Mouse (Mus musculus) naive thymus-derived CD4-positive, alpha-beta T cell, adult 2 months (primary cell): ENCODE results near the gene Stk31.
A peak's percentile ranks its signal among the peaks of the same experiment; 100 is the strongest.
"Not testable (repeated sequence)": the region's sequence is repeated elsewhere in the genome, so short reads cannot be mapped to it uniquely, and the experiment has no call there.

Experiments
- DNase-seq: peaks from one replicate; pipeline ENCODE4 v3.0.0-alpha.2; 2011; ENCODE audit warnings: low read depth

The Stk31 gene

DNA sequence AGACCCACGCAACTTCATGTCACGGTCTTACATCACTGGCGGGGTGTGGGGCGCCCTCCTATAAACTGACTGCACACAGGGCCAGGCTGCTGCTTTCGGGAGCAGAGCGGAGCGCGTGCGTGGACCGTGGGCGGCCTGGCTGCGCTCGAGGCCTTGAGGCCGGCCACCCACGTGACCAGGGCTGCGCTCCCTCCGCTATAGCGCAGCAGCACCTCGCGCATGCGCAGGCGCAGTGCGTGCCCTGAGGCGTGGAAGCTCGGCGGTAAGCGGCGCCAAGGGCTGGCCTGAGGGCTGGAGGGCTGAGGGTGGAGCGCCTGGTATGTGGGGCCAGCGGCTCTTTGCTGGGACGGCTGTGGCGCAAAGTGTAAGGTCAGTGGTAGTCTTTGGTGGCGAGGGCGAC is at the start of gene Stk31:
Stk31 (plus strand) TSS at position 289 of the 400 bp plus-strand sequence.
- no peak for DNase-seq

DNA sequence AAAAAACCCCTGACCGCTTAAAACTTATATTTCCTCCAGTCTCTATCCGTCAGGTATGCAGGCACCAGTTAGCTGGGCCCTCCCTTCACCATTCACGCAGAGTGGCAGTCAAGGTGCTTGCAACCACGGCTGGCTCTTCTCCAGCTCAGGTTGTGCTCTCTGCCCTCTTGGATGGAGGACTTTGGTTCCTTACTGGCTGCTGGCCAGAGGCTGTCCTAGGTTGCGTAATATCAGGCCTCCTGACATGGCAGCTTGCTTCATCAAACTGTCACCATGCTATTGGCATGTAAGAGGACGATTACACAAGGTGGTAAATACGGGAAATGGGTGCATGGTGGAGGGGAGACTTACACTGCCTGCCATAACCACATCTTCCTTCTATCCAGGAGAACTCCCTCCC is 45.6 kb upstream of the Stk31 start:
- DNase-seq, result no peak

DNA sequence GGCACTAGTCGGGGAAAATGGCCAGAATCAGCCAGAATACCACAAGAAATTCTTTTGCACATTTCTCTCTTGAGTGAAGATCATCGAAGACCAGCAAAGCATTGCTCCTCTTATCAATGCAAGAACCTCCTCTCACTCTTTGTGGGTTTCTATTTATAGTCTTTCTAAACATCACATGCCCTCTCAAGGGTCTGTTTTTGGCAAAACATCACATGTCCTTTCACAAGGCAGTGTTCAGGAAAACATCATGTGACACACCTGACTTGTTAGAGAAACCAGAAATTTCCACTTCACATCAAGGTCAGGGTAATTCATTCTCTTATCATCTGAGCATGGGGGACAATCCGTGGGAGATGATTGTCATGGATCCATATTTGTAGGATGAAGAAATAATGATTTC is 40.8 kb upstream of the Stk31 start:
- peak; percentile 67 for DNase-seq

DNA sequence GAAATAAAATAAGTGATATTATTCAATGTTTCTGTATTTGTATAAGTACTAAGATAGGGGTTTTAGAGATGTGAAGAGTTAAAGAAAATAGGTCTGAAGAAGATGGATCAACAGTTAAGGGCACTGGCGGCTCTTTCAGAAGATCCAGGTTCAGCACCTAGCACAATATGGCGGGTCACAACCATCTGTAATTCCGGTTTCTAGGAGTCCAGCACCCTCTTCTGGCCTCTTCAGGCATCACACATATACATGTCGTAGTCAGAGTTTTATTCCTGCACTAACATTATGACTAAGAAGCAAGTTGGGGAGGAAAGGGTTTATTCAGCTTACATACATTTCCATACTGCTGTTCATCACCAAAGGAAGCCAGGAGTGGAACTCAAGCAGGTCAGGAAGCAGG is 40.2 kb upstream of the Stk31 start:
- DNase-seq, result peak; percentile 48

DNA sequence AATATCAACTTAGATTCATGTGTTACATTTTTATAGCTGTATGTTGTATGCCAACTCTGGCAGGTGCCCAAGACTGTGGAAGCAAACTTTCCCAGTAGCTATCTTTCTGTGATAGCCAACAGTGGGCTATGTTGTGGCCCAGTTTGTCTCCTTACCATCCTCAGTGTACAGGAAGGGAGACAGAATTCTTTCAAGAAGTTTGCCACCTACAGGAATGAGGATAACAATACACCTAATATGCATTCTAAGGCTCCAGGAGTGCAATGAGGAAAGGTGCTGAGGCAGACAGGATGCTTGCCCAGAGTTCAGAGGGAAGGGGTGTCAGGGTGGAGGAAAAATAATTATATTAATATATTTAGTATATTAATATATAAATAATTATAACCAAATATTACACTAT is 35.0 kb upstream of the Stk31 start:
- DNase-seq, result peak; percentile 43

DNA sequence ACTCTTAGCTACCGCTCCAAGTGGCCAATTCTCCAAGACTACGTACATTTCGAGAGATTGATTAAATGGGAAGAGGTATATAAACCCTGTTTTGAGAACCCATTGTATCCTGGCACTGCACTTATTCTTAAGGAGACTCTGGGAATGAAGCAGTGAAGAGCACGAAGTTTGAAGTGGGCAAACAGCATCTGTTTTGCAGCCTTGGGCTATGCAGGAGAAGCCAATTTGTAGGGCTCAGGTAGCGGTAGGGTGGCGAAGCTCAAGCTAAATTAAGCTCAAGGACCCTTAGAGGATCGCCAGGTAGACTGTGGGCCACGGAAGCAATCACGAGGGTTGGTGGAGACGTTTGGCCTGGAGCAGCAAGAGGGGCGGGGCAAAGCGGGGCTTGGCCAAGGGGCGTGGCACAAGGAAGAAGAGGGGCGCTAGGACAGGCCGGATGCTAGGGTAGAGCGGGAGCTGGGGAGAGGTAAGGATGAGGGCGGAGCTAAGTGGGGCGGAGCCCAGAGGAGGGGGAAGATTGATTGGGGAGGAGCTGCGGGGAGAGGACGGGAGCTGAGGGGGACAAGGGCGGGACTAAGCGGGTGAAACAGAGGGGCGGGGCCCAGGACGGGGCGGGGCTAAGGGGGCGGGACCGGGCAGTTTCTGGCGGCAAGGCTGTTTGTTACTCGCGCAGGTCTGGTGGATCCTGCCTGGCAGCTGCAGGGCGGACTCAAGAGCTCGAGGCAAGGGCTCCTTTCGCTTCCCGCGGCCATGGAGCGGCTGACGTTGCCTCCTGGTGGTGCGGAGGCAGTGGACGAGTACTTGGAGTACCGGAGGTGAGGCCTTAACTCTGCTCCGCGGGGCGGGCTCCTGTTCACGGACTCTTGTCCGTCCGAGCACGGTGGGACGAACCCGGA is 28.0 kb upstream of the Stk31 start, which contains the start of gene Fam221a:
Fam221a (plus strand) TSS at position 581 of the 896 bp plus-strand sequence.
- peak; percentile 95 for DNase-seq

DNA sequence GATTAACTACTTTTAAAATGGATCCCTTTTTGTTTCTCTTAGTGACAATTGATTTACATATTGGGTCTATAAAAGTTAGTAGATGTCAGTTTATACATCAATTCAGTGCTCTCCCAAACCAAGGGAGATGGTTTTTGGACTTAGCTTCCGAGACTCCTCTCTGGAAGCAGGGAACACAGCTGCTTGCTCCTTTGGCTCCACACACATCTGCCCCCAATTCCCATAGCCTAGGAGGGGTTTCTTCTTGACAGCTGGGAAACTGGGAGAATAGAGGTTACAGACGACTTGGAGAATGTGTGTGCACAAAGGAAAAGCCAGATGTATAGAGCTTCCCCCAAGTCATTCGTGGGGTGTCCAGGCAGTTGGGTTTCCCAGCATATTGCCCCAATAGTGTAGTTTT is 27.2 kb upstream of the Stk31 start:
- peak; percentile 34 for DNase-seq

DNA sequence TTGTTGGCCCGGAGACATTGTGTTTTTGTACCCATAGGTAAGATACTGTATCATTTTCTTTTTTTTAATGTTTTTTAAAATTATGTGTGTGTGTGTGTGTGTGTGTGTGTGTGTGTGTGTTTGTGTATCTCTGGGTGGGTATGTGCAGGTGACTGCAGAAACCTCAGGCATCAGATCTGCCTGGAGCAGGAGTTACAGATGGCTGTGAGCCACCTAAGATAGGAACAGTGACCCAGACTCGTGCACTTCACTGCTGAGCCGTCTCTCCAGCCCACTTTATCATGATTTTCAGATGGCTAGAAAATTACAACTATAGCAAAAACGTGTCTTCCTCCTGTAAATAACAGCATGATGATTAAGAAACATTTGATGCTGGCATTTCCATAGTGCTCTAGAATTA is 22.7 kb upstream of the Stk31 start:
- DNase-seq, result no peak

DNA sequence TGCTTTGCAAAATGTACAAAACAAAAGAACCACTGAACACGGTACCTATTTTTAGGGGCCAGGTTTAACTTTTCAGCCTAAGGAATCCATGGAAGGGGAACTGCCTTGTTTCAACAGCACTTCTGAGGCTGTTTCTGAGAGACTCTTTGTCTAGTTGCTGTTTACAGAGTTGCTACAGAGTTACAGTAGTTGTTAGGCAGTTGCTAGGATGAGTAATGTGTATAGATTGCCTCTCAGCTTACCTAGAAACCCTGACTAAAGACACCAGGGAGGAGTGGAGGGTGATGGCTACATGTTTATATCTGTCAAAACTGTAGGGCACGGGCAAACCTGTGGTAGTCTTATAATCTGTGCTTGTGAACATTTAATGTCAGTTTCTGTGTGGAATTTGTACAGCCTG is 21.5 kb upstream of the Stk31 start:
- no peak for DNase-seq

DNA sequence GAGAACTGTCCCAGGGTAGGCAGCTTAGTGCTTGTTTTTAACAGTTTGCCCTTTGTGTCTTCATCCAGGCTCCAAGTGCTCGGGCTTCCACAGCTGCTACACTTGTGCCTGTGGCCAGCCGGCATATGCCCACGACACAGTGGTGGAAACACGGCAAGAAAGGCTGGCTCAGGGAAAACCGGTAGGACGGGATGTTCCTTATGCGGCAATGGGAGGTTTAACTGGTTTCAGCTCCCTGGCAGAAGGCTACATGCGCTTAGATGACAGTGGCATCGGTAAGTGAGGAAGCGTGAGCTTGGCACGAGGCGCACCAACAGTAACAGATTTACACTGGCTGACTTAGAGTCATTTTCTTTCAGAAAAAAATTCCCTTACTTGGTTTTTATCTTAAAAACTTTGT is 17.1 kb upstream of the Stk31 start:
- DNase-seq, result no peak

DNA sequence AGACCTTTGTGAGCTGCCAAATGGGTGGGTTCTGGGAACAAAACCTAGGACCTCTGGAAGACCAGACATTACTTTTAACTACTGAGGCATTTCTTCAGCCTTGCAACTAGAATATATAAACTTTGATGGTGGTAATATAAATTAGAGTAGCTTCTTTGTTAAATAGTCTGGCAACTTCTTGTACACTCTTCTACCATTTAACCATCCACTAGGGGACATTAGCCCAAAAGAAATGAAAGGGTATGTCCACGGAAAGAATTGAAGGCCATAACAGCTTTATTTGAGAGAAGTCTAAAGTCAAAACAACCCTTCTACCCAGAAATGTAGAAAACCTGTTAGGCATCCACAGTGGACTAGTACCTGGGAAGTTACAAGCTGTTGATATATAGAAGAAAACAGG is 1.1 kb upstream of the Stk31 start:
- no peak for DNase-seq

DNA sequence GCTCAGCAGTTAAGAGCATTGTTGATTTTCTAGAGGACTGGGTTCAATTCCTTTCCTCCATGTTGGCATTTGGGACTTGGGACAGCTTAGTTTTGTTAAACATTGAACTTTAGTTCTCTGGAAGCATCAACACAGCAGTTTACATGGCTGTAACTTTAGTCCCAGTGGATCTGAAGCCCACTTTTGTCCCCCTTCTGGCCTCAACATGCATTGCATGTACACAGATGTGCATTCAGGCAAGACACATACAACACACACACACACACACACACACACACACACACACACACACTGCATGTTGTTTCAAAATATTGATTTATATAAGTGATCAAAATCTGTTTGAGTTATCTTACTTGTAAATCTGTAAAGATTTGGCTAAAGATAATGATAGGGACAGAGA is 2.1 kb downstream of the Stk31 start:
- DNase-seq, result peak; percentile 57

DNA sequence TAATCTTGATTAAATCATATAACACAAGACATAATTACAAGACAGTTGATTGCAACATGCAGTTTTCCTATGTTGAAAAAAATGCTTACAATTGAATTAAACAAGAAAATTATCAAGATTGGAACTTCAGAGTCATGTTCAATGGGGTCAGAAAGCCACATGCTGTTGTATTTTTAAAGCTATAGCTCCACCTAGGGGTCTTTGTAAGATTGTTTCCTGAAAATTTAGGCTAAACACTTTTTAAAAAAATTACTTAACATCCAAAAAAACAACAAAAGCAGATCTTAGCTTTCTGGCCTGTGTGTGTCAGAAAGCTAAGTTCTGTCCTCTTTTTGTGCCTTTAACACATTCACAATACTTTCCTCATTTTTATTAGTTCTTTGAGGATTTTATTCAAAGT is 3.0 kb downstream of the Stk31 start:
- peak; percentile 76 for DNase-seq

DNA sequence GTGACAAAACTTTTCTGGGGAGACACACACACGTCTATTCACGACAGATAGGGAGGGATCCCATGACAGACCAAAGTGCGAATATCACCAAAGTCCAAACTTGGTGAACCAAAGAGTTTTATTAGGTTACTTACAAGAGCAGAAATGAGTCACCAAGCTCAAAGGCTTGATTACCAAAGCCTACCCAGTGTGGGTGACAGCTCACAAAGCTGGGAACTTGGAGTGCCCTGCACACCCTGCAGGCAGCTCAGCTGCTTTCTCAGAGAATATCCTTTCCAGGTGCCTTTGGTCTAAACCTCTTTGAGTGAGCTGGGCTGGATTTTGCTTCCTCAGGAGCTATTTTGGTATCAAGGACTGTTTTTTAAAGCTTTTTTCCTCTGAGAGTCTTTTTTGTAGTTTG is 15.4 kb downstream of the Stk31 start:
- no peak for DNase-seq

DNA sequence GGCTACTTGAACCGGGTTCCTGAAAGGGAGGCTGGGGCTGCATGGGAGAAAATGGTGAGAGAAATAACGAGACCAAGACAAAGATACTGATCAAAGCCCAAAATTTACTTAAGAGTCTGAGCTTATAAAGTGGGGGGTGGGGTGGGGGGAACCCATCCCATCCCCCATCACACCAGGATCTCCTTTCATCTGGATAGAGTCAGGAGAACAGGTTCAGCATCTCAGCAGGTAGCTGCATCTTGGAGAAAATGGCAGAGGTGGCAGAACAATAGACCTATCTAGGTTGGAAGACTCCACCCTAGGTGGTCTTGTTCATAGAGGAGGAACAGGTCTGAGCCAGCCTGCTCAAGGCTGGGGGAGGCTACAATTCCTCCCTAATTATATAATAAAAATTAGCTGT is 17.6 kb downstream of the Stk31 start:
- not testable (repeated sequence) for DNase-seq

DNA sequence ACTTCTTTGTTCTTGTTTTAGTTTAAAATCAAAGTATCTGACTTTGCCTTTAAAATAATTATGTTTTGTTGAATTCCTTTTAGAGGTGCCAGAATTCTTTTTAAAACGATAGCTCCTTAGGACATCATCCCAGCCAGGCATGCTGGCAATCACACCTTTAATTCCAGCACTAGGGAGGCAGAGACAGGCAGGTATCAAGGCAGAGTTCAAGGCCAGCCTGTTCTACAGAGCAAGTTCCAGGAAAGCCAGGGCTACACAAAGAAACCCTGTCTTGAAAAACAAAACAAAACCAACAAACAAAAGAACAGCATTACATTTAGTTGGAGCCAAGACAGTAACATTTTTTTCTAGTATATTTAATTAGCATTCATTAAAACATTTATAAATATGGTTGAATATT is 20.6 kb downstream of the Stk31 start:
- DNase-seq, result no peak

DNA sequence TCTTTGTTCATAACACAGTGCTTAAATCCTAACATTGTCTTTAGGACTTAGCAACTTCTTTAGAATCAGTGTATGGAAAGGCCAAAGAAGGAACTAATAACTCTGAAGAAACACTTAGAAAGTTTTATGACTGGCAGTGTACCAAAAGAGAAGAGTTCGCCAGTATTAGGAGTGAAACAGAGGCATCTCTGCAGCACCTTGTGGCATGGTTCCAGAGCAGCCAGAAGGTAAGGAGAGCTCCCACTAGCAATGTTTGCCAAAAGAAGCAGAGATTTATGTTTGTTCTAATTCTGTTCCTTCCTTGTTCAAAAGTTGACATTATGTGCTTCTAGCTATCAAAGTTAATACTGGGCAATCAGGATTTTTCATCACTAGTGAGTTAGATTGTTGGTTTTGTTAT is 41.9 kb downstream of the Stk31 start:
- no peak for DNase-seq

DNA sequence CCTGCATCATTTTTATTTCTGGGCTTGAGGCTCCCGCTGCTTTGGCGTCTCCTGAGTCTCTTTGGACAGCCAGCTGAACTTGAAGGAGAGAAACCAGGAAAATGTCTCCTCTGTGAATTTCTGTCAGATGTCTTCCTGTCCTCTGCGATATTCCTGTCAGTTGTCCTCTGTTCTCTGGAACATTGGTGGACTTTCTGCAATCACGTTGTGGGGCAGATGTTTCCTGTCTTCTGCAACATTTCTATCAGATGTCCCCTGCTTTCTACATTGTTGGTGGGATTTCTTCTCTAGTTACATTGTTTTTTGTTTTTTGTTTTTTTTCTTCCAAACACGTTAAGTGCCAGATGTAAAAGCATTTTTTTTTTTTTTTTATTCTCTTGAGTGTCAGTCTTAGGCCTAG is 62.7 kb downstream of the Stk31 start:
- DNase-seq, result no peak

DNA sequence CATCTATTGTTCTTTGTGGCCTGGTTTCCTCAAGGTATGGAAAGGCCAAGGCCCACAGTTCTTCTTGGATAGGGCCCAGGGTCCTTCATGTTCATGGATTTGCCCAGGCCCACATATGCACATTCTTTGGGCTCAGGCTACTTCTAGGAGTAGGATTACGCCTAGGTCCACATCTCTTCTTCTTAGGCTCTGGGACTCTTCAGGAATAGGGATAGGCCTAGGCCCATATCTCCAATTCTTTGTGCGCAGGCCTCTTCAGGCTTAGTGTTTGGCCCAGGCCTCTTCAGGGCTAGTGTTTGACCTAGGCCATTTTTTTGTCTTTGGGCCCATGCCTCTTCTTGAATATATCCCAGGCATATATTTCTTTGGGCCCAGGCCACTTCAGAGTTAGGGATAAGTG is 87.8 kb downstream of the Stk31 start:
- no peak for DNase-seq

DNA sequence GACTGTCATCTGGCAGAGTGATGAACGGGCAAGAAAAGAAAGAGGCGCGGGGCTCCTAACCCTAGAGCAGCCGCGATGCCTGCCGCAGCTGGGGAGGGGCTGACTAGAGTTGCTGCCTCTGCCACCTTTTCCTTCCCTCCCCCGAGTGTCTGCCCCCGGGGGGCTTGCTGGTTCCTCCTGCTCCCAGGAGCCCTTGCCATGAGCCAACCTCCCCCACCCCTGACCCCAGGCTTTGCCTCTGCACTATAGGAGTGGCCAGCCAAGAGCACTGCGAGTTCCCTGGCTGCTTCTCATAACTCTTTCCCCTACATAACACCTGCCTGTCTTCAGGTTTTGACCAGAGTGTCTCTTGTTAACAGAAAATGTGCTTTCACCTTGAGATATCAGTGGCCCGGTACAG is 96.1 kb downstream of the Stk31 start:
- DNase-seq, result no peak

DNA sequence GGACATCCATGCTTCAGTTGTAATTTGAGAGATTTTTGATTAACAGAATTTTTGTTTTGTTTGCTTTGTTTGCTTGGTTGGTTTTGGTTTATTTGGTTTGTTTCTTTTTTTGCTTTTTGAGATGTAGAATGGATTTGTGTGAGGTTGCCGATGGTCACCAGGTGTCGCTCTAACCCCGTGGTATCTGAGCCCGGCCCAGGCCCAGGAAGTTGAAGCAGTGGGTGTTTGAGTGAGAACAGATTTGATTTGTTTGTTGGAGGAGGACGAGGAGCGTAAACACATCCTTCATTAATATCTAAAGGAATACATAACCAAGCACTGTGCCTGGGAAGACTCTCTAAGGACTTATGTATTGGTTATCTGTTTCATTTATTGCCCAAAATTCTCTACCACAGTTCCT is 123.6 kb downstream of the Stk31 start:
- DNase-seq, result peak; percentile 69
